Mouse (Mus musculus) MEL (cell line): Measurements from ENCODE around the gene Srpk3.

Source experiments
- CTCF ChIP-seq, 3 experiments: IDR thresholded peaks in 2 of 3; conservative IDR thresholded peaks in 1 of 3; 2 replicates each; pipeline ENCODE4 v1.5.1; 2011 to 2012; ENCODE audit warnings: low read length in 3 of 3, low read depth in 2 of 3, mild to moderate bottlenecking in 2 of 3, improper control_type of control experiment in 1 of 3, inconsistent platforms in 1 of 3, mixed read lengths in 1 of 3, moderate library complexity in 1 of 3; ENCODE audit not compliant: control insufficient read depth in 1 of 3, insufficient read depth in 1 of 3, poor library complexity in 1 of 3, severe bottlenecking in 1 of 3
- GATA1 ChIP-seq: IDR thresholded peaks from 2 replicates; pipeline ENCODE4 v1.6.1; 2011; ENCODE audit warnings: low read depth, low read length, improper control_type of control experiment
- HCFC1 ChIP-seq: IDR thresholded peaks from 2 replicates; pipeline ENCODE4 v1.6.1; 2012; ENCODE audit warnings: low read depth, mild to moderate bottlenecking, inconsistent platforms, low read length, improper control_type of control experiment, moderate library complexity
- POLR2A ChIP-seq, 2 experiments: IDR thresholded peaks; 2 replicates each; pipeline ENCODE4 v1.6.1; 2011 to 2012; ENCODE audit warnings: low read length in 2 of 2, mild to moderate bottlenecking in 2 of 2, control low read depth in 1 of 2, improper control_type of control experiment in 1 of 2, low read depth in 1 of 2, moderate library complexity in 1 of 2; ENCODE audit not compliant: control insufficient read depth in 1 of 2, insufficient read depth in 1 of 2, poor library complexity in 1 of 2
- ZC3H11A ChIP-seq: IDR thresholded peaks from 2 replicates; pipeline ENCODE4 v1.6.1; 2012; ENCODE audit warnings: low read depth, mild to moderate bottlenecking, inconsistent platforms, low read length, improper control_type of control experiment

DNA sequence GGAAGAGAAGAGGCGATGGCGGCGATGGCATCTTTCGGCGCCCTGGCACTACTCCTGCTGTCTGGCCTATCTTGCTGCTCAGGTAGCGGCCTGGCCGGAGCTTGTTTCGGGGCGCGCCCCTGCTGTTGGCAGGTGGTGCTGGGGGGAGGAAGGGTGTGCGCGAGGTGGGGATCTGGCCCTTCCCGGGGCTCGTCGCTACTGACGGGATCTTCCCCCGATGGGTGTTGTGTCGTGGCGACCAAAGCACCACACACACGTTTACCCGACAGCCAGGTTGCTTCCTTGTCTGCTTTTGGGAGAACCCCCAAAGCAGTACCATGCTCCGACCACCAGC is 13.0 kb downstream of the Srpk3 start:
- TF ChIP-seq ZC3H11A (no peak), HCFC1 (no peak), POLR2A (IDR thresholded peaks at IDR 0.05; ENCODE audit: control insufficient read depth in 1 of 2, insufficient read depth in 1 of 2, low read depth in 1 of 2, low read length in 2 of 2, poor library complexity in 1 of 2) (no peak), GATA1 (no peak), CTCF (IDR thresholded peaks at IDR 0.05 in 2 of 3, conservative IDR thresholded peaks at IDR 0.05 in 1 of 3; ENCODE audit: control insufficient read depth in 1 of 3, insufficient read depth in 1 of 3, low read depth in 2 of 3, low read length in 3 of 3, poor library complexity in 1 of 3, severe bottlenecking in 1 of 3) (no peak)
